Comparison of ENCODE assay signal across 18 mouse cellular contexts in the genomic region with DNA sequence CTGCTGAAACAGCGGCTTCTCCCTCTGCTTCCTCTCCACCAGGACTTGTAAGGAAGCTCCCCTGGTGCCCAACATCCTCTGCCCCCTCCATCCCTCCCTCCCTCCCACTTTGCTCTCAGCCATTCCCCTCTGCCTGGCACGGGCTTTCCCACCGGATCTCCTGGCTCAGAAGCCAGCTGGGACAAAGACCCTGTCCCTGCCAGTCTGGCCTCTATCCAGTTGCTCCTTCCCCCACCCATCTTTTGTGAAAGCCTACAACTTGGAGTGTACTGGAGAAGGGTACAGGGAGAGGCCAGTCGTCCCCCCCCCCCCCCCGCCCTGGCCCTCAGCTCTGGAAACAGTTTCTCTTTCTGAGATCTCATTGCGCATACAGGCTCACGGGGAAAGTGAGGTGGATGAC. TPM values are rescaled to one million over a fixed set of nuclear protein-coding genes. Genes with fewer than 3 reads are reported as not detected.
DNase-seq lines count a peak whose midpoint lies in the region; ATAC-seq and TF ChIP-seq lines count a peak whose summit lies in the region.
"Had no signal": no experiment of that assay in that cellular context is flagged by ENCODE, and none has a peak within 500 bp of the region (broad histone marks: within the 10 kb centered on the region; RNA-seq: fewer than 3 reads in every experiment).

No protein-coding gene starts in this region.

- no peak for TF ChIP-seq CTCF in left cerebral cortex, adult 2 months (IDR thresholded peaks at IDR 0.05)
- TF ChIP-seq CTCF in forebrain, postnatal 0 days (IDR thresholded peaks at IDR 0.05; ENCODE audit: low read depth) = no peak
- TF ChIP-seq CTCF in midbrain, postnatal 0 days (IDR thresholded peaks at IDR 0.05) = no peak

- peaks cover 71% of the 10 kb centered on the region for H3K27me3 ChIP-seq in forebrain, postnatal 0 days (ENCODE audit: insufficient read depth, low read length)
- H3K27me3 ChIP-seq in midbrain, postnatal 0 days (ENCODE audit: insufficient read depth, low read length) = peaks cover 80% of the 10 kb centered on the region

- peak overlapping the region; percentile 93 for H3K4me2 ChIP-seq in forebrain, postnatal 0 days (ENCODE audit: low read depth)
- peak overlapping the region; percentile 92 for H3K4me2 ChIP-seq in midbrain, postnatal 0 days (ENCODE audit: low read depth, low read length, poor library complexity, severe bottlenecking)

- ATAC-seq in forebrain, postnatal 0 days = peak; percentile 51
- peak; percentile 59; the same call in 1 of the 2 replicates for ATAC-seq in midbrain, postnatal 0 days (ENCODE audit: low FRiP score)

- peak overlapping the region; percentile 49 for H3K4me3 ChIP-seq in left cerebral cortex, adult 2 months
- peak overlapping the region; percentile 49 for H3K4me3 ChIP-seq in forebrain, postnatal 0 days (ENCODE audit: low read depth, low read length)
- peak overlapping the region; percentile 45 for H3K4me3 ChIP-seq in midbrain, postnatal 0 days (ENCODE audit: low read depth, low read length)

- peaks cover 11% of the 10 kb centered on the region for H3K4me1 ChIP-seq in forebrain, postnatal 0 days (ENCODE audit: insufficient read depth)
- H3K4me1 ChIP-seq in midbrain, postnatal 0 days (ENCODE audit: insufficient read depth, low read length) = peaks cover 24% of the 10 kb centered on the region

- H3K9me3 ChIP-seq in forebrain, postnatal 0 days (ENCODE audit: low read length) = no peaks in the 10 kb centered on the region
- no peaks in the 10 kb centered on the region for H3K9me3 ChIP-seq in midbrain, postnatal 0 days (ENCODE audit: low read length)
- H3K9me3 ChIP-seq: embryonic facial prominence, embryonic 12.5 days; kidney, embryonic 15.5 days; stomach, embryonic 15.5 days had no signal

- intact Hi-C loops in left cerebral cortex, adult 2 months (cut with DNase I) = no loop called here

- peak overlapping the region; percentile 60; the same call in 1 of the 2 replicates for H3K9ac ChIP-seq in forebrain, postnatal 0 days
- no peak overlapping the region for H3K9ac ChIP-seq in midbrain, postnatal 0 days (replicated peaks; ENCODE audit: low read length, poor library complexity, severe bottlenecking)
- H3K9ac ChIP-seq: embryonic facial prominence, embryonic 12.5 days; kidney, embryonic 15.5 days; stomach, embryonic 15.5 days had no signal

- 3% methylated on average over 6 of the region's 7 CpGs for WGBS in forebrain, postnatal 0 days
- 0% methylated on average over 7 of the region's 7 CpGs for WGBS in midbrain, postnatal 0 days

- no peaks in the 10 kb centered on the region for H3K36me3 ChIP-seq in forebrain, postnatal 0 days (ENCODE audit: insufficient read depth)
- peaks cover 3% of the 10 kb centered on the region; the same call in 1 of the 2 replicates for H3K36me3 ChIP-seq in midbrain, postnatal 0 days (ENCODE audit: insufficient read depth, low read length)
- H3K36me3 ChIP-seq: embryonic facial prominence, embryonic 12.5 days; kidney, embryonic 15.5 days; stomach, embryonic 15.5 days had no signal

- H3K27ac ChIP-seq in left cerebral cortex, adult 2 months = peak overlapping the region; percentile 88; the same call in 1 of the 2 replicates
- 0 out of 2 replicates have a peak overlapping the region, but pooled peaks have one; percentile 74 for H3K27ac ChIP-seq in forebrain, postnatal 0 days (ENCODE audit: low read depth, low read length)
- H3K27ac ChIP-seq in midbrain, postnatal 0 days (ENCODE audit: low read depth, low read length) = peak overlapping the region; percentile 65
- H3K27ac ChIP-seq: embryonic facial prominence, embryonic 12.5 days; kidney, embryonic 15.5 days; macrophage; stomach, embryonic 15.5 days had no signal

- peak; percentile 38 for DNase-seq in cerebellum, adult 11-12 months
- DNase-seq in cerebellum, postnatal 36 days = no peak
- peak in 1 of 2 experiments; percentile 60 for DNase-seq in left cerebral cortex, adult 2 months (ENCODE audit: extremely low spot score in 1 of 2, low spot score in 2 of 2)
- no peak for DNase-seq in left cerebral cortex, adult 11 months (ENCODE audit: low spot score)
- DNase-seq in forebrain, postnatal 0 days = peak; percentile 73
- DNase-seq in midbrain, postnatal 0 days (ENCODE audit: low spot score) = peak; percentile 87
- no peak for DNase-seq in adipocyte (ENCODE audit: low spot score)
- no peak for DNase-seq in testis, postnatal 10 days (ENCODE audit: low spot score)
- DNase-seq: adrenal gland, postnatal 14 days; cerebellum, adult 11 months; heart, postnatal 36 days; retina, postnatal 1 day had no signal

RNA-seq across cellular contexts. Expression of gene Bcan, which starts 1.3 kb away (rescaled TPM):
- 100 to 1,000 TPM; 241 to 256 TPM for total RNA-seq in left cerebral cortex, adult 2 months (2021)
- total RNA-seq in forebrain, postnatal 0 days (2014; rRNA removed) = 140 and 146 TPM in 2 replicates
- polyA plus RNA-seq in forebrain, postnatal 0 days (2015; fragmentation: Nextera tagmentation; extraction: Ambion mirVana) = 99.1 and 133 TPM in 2 replicates
- total RNA-seq in midbrain, postnatal 0 days (2014; rRNA removed) = 248 and 284 TPM in 2 replicates
- 180 and 212 TPM in 2 replicates for polyA plus RNA-seq in midbrain, postnatal 0 days (2015; fragmentation: Nextera tagmentation; extraction: Ambion mirVana)
- polyA plus RNA-seq: macrophage had no signal

RNA-seq across cellular contexts. Expression of gene Nes, which starts 27.9 kb away (rescaled TPM):
- 1 to 10 TPM; 5.7 to 6.2 TPM for total RNA-seq in left cerebral cortex, adult 2 months (2021)
- 32.4 and 39.2 TPM in 2 replicates for total RNA-seq in forebrain, postnatal 0 days (2014; rRNA removed)
- 14.5 and 17.9 TPM in 2 replicates for polyA plus RNA-seq in forebrain, postnatal 0 days (2015; fragmentation: Nextera tagmentation; extraction: Ambion mirVana)
- 22.4 and 37.1 TPM in 2 replicates for total RNA-seq in midbrain, postnatal 0 days (2014; rRNA removed)
- polyA plus RNA-seq in midbrain, postnatal 0 days (2015; fragmentation: Nextera tagmentation; extraction: Ambion mirVana) = 8.2 and 8.8 TPM in 2 replicates

RNA-seq across cellular contexts. Expression of gene Hapln2, which starts 28.6 kb away (rescaled TPM):
- total RNA-seq in left cerebral cortex, adult 2 months (2021) = 10 to 100 TPM; 11.3 to 13.5 TPM
- 0.38 and 0.92 TPM in 2 replicates for total RNA-seq in forebrain, postnatal 0 days (2014; rRNA removed)
- 0.31 and 0.69 TPM in 2 replicates for polyA plus RNA-seq in forebrain, postnatal 0 days (2015; fragmentation: Nextera tagmentation; extraction: Ambion mirVana)
- total RNA-seq in midbrain, postnatal 0 days (2014; rRNA removed) = 2.4 and 3.0 TPM in 2 replicates
- 0.83 and 0.85 TPM in 2 replicates for polyA plus RNA-seq in midbrain, postnatal 0 days (2015; fragmentation: Nextera tagmentation; extraction: Ambion mirVana)
- total RNA-seq: adrenal gland, postnatal 14 days; heart, adult 8-10 months; heart, postnatal 36 days had no signal
- polyA plus RNA-seq: liver, embryonic 16.5 days; macrophage had no signal

RNA-seq across cellular contexts. Expression of gene Gpatch4, which starts 44.2 kb away (rescaled TPM):
- 10 to 100 TPM; 17.5 to 19.1 TPM for total RNA-seq in left cerebral cortex, adult 2 months (2021)
- total RNA-seq in forebrain, postnatal 0 days (2014; rRNA removed) = 9.8 and 10.6 TPM in 2 replicates
- 34.6 and 35.5 TPM in 2 replicates for polyA plus RNA-seq in forebrain, postnatal 0 days (2015; fragmentation: Nextera tagmentation; extraction: Ambion mirVana)
- 7.8 and 18.5 TPM in 2 replicates for total RNA-seq in midbrain, postnatal 0 days (2014; rRNA removed)
- 32.3 and 35.7 TPM in 2 replicates for polyA plus RNA-seq in midbrain, postnatal 0 days (2015; fragmentation: Nextera tagmentation; extraction: Ambion mirVana)

RNA-seq across cellular contexts. Expression of gene Crabp2, which starts 50.3 kb away (rescaled TPM):
- 1 to 10 TPM; 4.5 to 8.2 TPM for total RNA-seq in left cerebral cortex, adult 2 months (2021)
- total RNA-seq in forebrain, postnatal 0 days (2014; rRNA removed) = 16.8 and 17.4 TPM in 2 replicates
- polyA plus RNA-seq in forebrain, postnatal 0 days (2015; fragmentation: Nextera tagmentation; extraction: Ambion mirVana) = 24.7 and 28.1 TPM in 2 replicates
- total RNA-seq in midbrain, postnatal 0 days (2014; rRNA removed) = 19.2 and 27.1 TPM in 2 replicates
- 49.0 and 50.8 TPM in 2 replicates for polyA plus RNA-seq in midbrain, postnatal 0 days (2015; fragmentation: Nextera tagmentation; extraction: Ambion mirVana)
- total RNA-seq: adrenal gland, postnatal 14 days; heart, adult 8-10 months; heart, postnatal 36 days had no signal
- polyA plus RNA-seq: macrophage had no signal

Comparison
In these comparisons a context has a peak if more than half of its experiments do, and no peak if none do; other contexts are left out.
1. DNase-seq: peak in cerebellum, adult 11-12 months (single experiment), forebrain, postnatal 0 days (single experiment) and midbrain, postnatal 0 days (single experiment); none in cerebellum, postnatal 36 days (0 of 2), left cerebral cortex, adult 11 months (single experiment), adipocyte (single experiment) and testis, postnatal 10 days (single experiment).
2. Peak in every context shown above with its lines, with median percentiles within 50 percentile points of each other: H3K27ac ChIP-seq and H3K4me3 ChIP-seq.